Mouse (Mus musculus) megakaryocyte, embryonic 14.5 days (primary cell): Measurements from ENCODE around the gene Ovol3.

Source experiments
- FLI1 ChIP-seq: IDR thresholded peaks from 2 replicates; pipeline ENCODE4 v1.6.1; 2012; ENCODE audit warnings: low read length, inconsistent platforms, mixed read lengths
- GATA1 ChIP-seq: IDR thresholded peaks from 3 replicates; pipeline ENCODE4 v1.6.1; 2012; ENCODE audit warnings: mixed read lengths, low read length, inconsistent platforms, borderline replicate concordance

- TF ChIP-seq FLI1 = no peak
- no peak for TF ChIP-seq GATA1
These were observed 24.5 kb downstream of the Ovol3 start for GRCm38 (mm10) chr7:30211025-30211424.
